Mouse (Mus musculus): ENCODE measurements around the gene Zbtb8a.
"Not testable (repeated sequence)": the region's sequence is repeated elsewhere in the genome, so short reads cannot be mapped to it uniquely, and the experiment has no call there.

The Zbtb8a gene

GRCm38 (mm10) chr4:129377601-129378390 lies at the start of gene Zbtb8a:
Gene Zbtb8a, minus strand, starts transcription at chr4:129378116.
- DNase-seq: peak; percentile 43 to 46

- DNase-seq: no peak
Observed at GRCm38 (mm10) chr4:129418321-129418720, 40.4 kb upstream of the Zbtb8a start.

- DNase-seq: no peak
Observed at GRCm38 (mm10) chr4:129416478-129416877, 38.6 kb upstream of the Zbtb8a start.

- no peak for DNase-seq
Observed at GRCm38 (mm10) chr4:129415892-129416291, 38.0 kb upstream of the Zbtb8a start.

- DNase-seq: no peak
Observed at GRCm38 (mm10) chr4:129410991-129411390, 33.1 kb upstream of the Zbtb8a start.

- not testable (repeated sequence) for DNase-seq
Observed at GRCm38 (mm10) chr4:129410532-129410931, 32.6 kb upstream of the Zbtb8a start.

GRCm38 (mm10) chr4:129406447-129406846 lies 28.5 kb upstream of the Zbtb8a start:
- DNase-seq: peak; percentile 29 to 38

- DNase-seq: no peak
Observed at GRCm38 (mm10) chr4:129399813-129400212, 21.9 kb upstream of the Zbtb8a start.

GRCm38 (mm10) chr4:129396960-129397359 lies 19.0 kb upstream of the Zbtb8a start:
- no peak for DNase-seq

- peak in 1 of 2 experiments; percentile 17 for DNase-seq
Observed at GRCm38 (mm10) chr4:129394089-129394870, 16.4 kb upstream of the Zbtb8a start.

- no peak for DNase-seq
Observed at GRCm38 (mm10) chr4:129390936-129391557, 13.1 kb upstream of the Zbtb8a start.

- DNase-seq: no peak
Observed at GRCm38 (mm10) chr4:129390216-129390743, 12.4 kb upstream of the Zbtb8a start.

GRCm38 (mm10) chr4:129388404-129388803 lies 10.5 kb upstream of the Zbtb8a start:
- DNase-seq: no peak

- DNase-seq: no peak
Observed at GRCm38 (mm10) chr4:129386989-129387388, 9.1 kb upstream of the Zbtb8a start.

- no peak for DNase-seq
Observed at GRCm38 (mm10) chr4:129386269-129386946, 8.5 kb upstream of the Zbtb8a start.

GRCm38 (mm10) chr4:129385685-129386084 lies 7.8 kb upstream of the Zbtb8a start:
- DNase-seq: no peak

GRCm38 (mm10) chr4:129384440-129384839 lies 6.5 kb upstream of the Zbtb8a start:
- DNase-seq: no peak

- no peak for DNase-seq
Observed at GRCm38 (mm10) chr4:129383586-129383985, 5.7 kb upstream of the Zbtb8a start.

GRCm38 (mm10) chr4:129382488-129382887 lies 4.6 kb upstream of the Zbtb8a start:
- no peak for DNase-seq

- no peak for DNase-seq
Observed at GRCm38 (mm10) chr4:129382029-129382428, 4.1 kb upstream of the Zbtb8a start.

- no peak for DNase-seq
Observed at GRCm38 (mm10) chr4:129381148-129381547, 3.2 kb upstream of the Zbtb8a start.

GRCm38 (mm10) chr4:129379805-129380204 lies 1.9 kb upstream of the Zbtb8a start:
- no peak for DNase-seq

Measured in thymus, postnatal 36 days (tissue).